Comparison of ENCODE assay signal across 9 mouse cellular contexts in genomic region chr6:38007459-38007858, GRCm38 (mm10). TPM values are rescaled to one million over a fixed set of nuclear protein-coding genes. Genes with fewer than 3 reads are reported as not detected.
DNase-seq lines count a peak whose midpoint lies in the region; ATAC-seq and TF ChIP-seq lines count a peak whose summit lies in the region.
"Had no signal": no experiment of that assay in that cellular context is flagged by ENCODE, and none has a peak within 500 bp of the region (broad histone marks: within the 10 kb centered on the region; RNA-seq: fewer than 3 reads in every experiment).

No protein-coding gene starts in this region.

- no peaks in the 10 kb centered on the region for H3K4me1 ChIP-seq in G1E (ENCODE audit: insufficient read depth, low read depth, low read length)
- no peaks in the 10 kb centered on the region for H3K4me1 ChIP-seq in cerebellum, adult 2 months (ENCODE audit: control insufficient read depth, insufficient read depth, low read length)
- no peaks in the 10 kb centered on the region for H3K4me1 ChIP-seq in forebrain, postnatal 0 days (ENCODE audit: insufficient read depth)
- no peaks in the 10 kb centered on the region for H3K4me1 ChIP-seq in limb, embryonic 11.5 days (ENCODE audit: control insufficient read depth, insufficient read depth, low read length)
- H3K4me1 ChIP-seq: heart, embryonic 13.5 days had no signal

- ATAC-seq in G1E (ENCODE audit: extremely low read depth, insufficient number of reproducible peaks, low FRiP score, poor library complexity, severe bottlenecking) = no peak
- ATAC-seq in forebrain, postnatal 0 days = peak; percentile 74
- no peak for ATAC-seq in limb, embryonic 11.5 days (ENCODE audit: insufficient number of reproducible peaks, low FRiP score, low TSS enrichment, low read depth)

- no peak overlapping the region for H3K4me3 ChIP-seq in G1E (ENCODE audit: low read depth, low read length)
- H3K4me3 ChIP-seq in cerebellum, adult 2 months (replicated peaks; ENCODE audit: insufficient read depth, low read depth, low read length) = no peak overlapping the region
- H3K4me3 ChIP-seq in forebrain, postnatal 0 days (ENCODE audit: low read depth, low read length) = no peak overlapping the region
- H3K4me3 ChIP-seq in limb, embryonic 11.5 days (ENCODE audit: low read depth, low read length) = no peak overlapping the region
- H3K4me3 ChIP-seq: heart, embryonic 13.5 days had no signal

- H3K9me3 ChIP-seq in G1E (replicated peaks) = no peaks in the 10 kb centered on the region
- H3K9me3 ChIP-seq in forebrain, postnatal 0 days (ENCODE audit: low read length) = no peaks in the 10 kb centered on the region
- H3K9me3 ChIP-seq in limb, embryonic 11.5 days (ENCODE audit: control insufficient read depth, low read length) = no peaks in the 10 kb centered on the region
- H3K9me3 ChIP-seq: heart, embryonic 13.5 days had no signal

- peak; percentile 46; the same call in 1 of the 2 replicates for TF ChIP-seq CTCF in G1E (IDR thresholded peaks at IDR 0.05; ENCODE audit: low read depth, low read length)
- peak; percentile 73 for TF ChIP-seq CTCF in cerebellum, adult 2 months (IDR thresholded peaks at IDR 0.05; ENCODE audit: borderline replicate concordance, insufficient read depth, low read depth, low read length)
- peak; percentile 87 for TF ChIP-seq CTCF in forebrain, postnatal 0 days (IDR thresholded peaks at IDR 0.05; ENCODE audit: low read depth)

- no peak overlapping the region for H3K4me2 ChIP-seq in forebrain, postnatal 0 days (ENCODE audit: low read depth)
- H3K4me2 ChIP-seq in limb, embryonic 11.5 days (ENCODE audit: low read depth, severe bottlenecking) = no peak overlapping the region
- H3K4me2 ChIP-seq: heart, embryonic 13.5 days had no signal

- H3K36me3 ChIP-seq in G1E (replicated peaks) = no peaks in the 10 kb centered on the region
- no peaks in the 10 kb centered on the region for H3K36me3 ChIP-seq in forebrain, postnatal 0 days (ENCODE audit: insufficient read depth)
- no peaks in the 10 kb centered on the region for H3K36me3 ChIP-seq in limb, embryonic 11.5 days (ENCODE audit: control insufficient read depth, insufficient read depth, low read length)
- H3K36me3 ChIP-seq: heart, embryonic 13.5 days had no signal

- 7% methylated on average over 6 of the region's 6 CpGs for WGBS in cerebellum, adult 2 months
- 10% methylated on average over 6 of the region's 6 CpGs for WGBS in forebrain, postnatal 0 days
- WGBS in limb, embryonic 11.5 days = 13% methylated on average over 6 of the region's 6 CpGs

- H3K27ac ChIP-seq in cerebellum, adult 2 months (ENCODE audit: insufficient read depth, low read length) = no peak overlapping the region
- no peak overlapping the region for H3K27ac ChIP-seq in forebrain, postnatal 0 days (ENCODE audit: low read depth, low read length)
- no peak overlapping the region for H3K27ac ChIP-seq in limb, embryonic 11.5 days (replicated peaks; ENCODE audit: low read depth, low read length)
- H3K27ac ChIP-seq: heart, embryonic 13.5 days had no signal

- H3K9ac ChIP-seq in forebrain, postnatal 0 days = no peak overlapping the region
- H3K9ac ChIP-seq in limb, embryonic 11.5 days (ENCODE audit: low read length) = no peak overlapping the region
- H3K9ac ChIP-seq: heart, embryonic 13.5 days had no signal

- no peak for TF ChIP-seq POLR2A in cerebellum, adult 2 months (IDR thresholded peaks at IDR 0.05; ENCODE audit: borderline replicate concordance, insufficient read depth, low read length)

- peaks cover 5% of the 10 kb centered on the region; the same call in 1 of the 2 replicates for H3K27me3 ChIP-seq in G1E (ENCODE audit: insufficient read depth, low read length)
- no peaks in the 10 kb centered on the region for H3K27me3 ChIP-seq in cerebellum, adult 2 months (ENCODE audit: control insufficient read depth, insufficient read depth, low read length)
- no peaks in the 10 kb centered on the region for H3K27me3 ChIP-seq in forebrain, postnatal 0 days (ENCODE audit: insufficient read depth, low read length)
- no peaks in the 10 kb centered on the region for H3K27me3 ChIP-seq in limb, embryonic 11.5 days (ENCODE audit: control insufficient read depth, insufficient read depth, low read length)
- H3K27me3 ChIP-seq: heart, embryonic 13.5 days had no signal

- DNase-seq in 416B (ENCODE audit: low read depth) = peak; percentile 80
- peak; percentile 23 for DNase-seq in G1E (ENCODE audit: low spot score)
- DNase-seq in cerebellum, adult 2 months = peak; percentile 22 to 46
- DNase-seq in forebrain, postnatal 0 days = peak; percentile 77
- DNase-seq in induced T-regulatory cell, adult 2 months (ENCODE audit: low read depth) = peak; percentile 68
- peak; percentile 64 for DNase-seq in limb, embryonic 11.5 days (ENCODE audit: low spot score)
- peak; percentile 28 to 51 for DNase-seq in natural killer cell, adult 2 months (ENCODE audit: low spot score in 2 of 2)
- peak; percentile 35 for DNase-seq in thymus, postnatal 25 days

RNA-seq across cellular contexts. Expression of gene Svopl, which starts 39.3 kb away (rescaled TPM):
- not detected in 2 replicates for total RNA-seq in G1E (2014; fragmentation: Nextera tagmentation)
- total RNA-seq in G1E (2017) = 0.06 TPM in 1 of 2 replicates, not detected in the other
- polyA plus RNA-seq in G1E (2012) = not detected in 2 replicates
- 0.11 and 0.29 TPM in 2 replicates for polyA plus RNA-seq in cerebellum, adult 2 months (2012; rRNA removed)
- total RNA-seq in forebrain, postnatal 0 days (2014; rRNA removed) = not detected in 2 replicates
- 0.73 and 1.1 TPM in 2 replicates for polyA plus RNA-seq in forebrain, postnatal 0 days (2015; fragmentation: Nextera tagmentation; extraction: Ambion mirVana)
- polyA plus RNA-seq in limb, embryonic 11.5 days (2014; fragmentation: Nextera tagmentation; extraction: Ambion mirVana) = 4.2 and 5.4 TPM in 2 replicates

Comparison
In these comparisons a context has a peak if more than half of its experiments do, and no peak if none do; other contexts are left out.
1. DNase-seq: peak in every context shown above with its lines; median percentile 80 in 416B; 77 in forebrain, postnatal 0 days; 68 in induced T-regulatory cell, adult 2 months; 64 in limb, embryonic 11.5 days; 40 in natural killer cell, adult 2 months; 35 in thymus, postnatal 25 days; 34 in cerebellum, adult 2 months; 23 in G1E.